Comparison of ENCODE assay signal across 9 mouse cellular contexts in genomic region chr10:4346489-4347135, GRCm38 (mm10). TPM values are rescaled to one million over a fixed set of nuclear protein-coding genes. Genes with fewer than 3 reads are reported as not detected.
DNase-seq lines count a peak whose midpoint lies in the region; ATAC-seq lines count a peak whose summit lies in the region.
"Had no signal": no experiment of that assay in that cellular context is flagged by ENCODE, and none has a peak within 500 bp of the region (broad histone marks: within the 10 kb centered on the region; RNA-seq: fewer than 3 reads in every experiment).

No protein-coding gene starts in this region.

- peak overlapping the region; percentile 80 for H3K27ac ChIP-seq in forebrain, embryonic 10.5 days
- H3K27ac ChIP-seq in heart, embryonic 15.5 days: no peak overlapping the region
- H3K27ac ChIP-seq in liver, embryonic 12.5 days: no peak overlapping the region
- H3K27ac ChIP-seq in stomach, embryonic 15.5 days: no peak overlapping the region
- H3K27ac ChIP-seq: macrophage had no signal

- peak overlapping the region; percentile 80 for H3K4me2 ChIP-seq in heart, embryonic 15.5 days
- H3K4me2 ChIP-seq in liver, embryonic 12.5 days: peak overlapping the region; percentile 69
- peak overlapping the region; percentile 69 for H3K4me2 ChIP-seq in stomach, embryonic 15.5 days

- WGBS in forebrain, embryonic 10.5 days: 6% methylated on average over 28 of the region's 28 CpGs
- WGBS in heart, embryonic 15.5 days: 7% methylated on average over 28 of the region's 28 CpGs
- 6% methylated on average over 28 of the region's 28 CpGs for WGBS in liver, embryonic 12.5 days (ENCODE audit: insufficient replicate concordance)
- 8% methylated on average over 28 of the region's 28 CpGs for WGBS in stomach, embryonic 15.5 days

- H3K4me3 ChIP-seq in forebrain, embryonic 10.5 days: peak overlapping the region; percentile 53
- peak overlapping the region; percentile 50 for H3K4me3 ChIP-seq in heart, embryonic 15.5 days
- peak overlapping the region; percentile 49 for H3K4me3 ChIP-seq in liver, embryonic 12.5 days
- peak overlapping the region; percentile 39 for H3K4me3 ChIP-seq in stomach, embryonic 15.5 days (replicated peaks)

- H3K9ac ChIP-seq in heart, embryonic 15.5 days: peak overlapping the region; percentile 66
- H3K9ac ChIP-seq in liver, embryonic 12.5 days: peak overlapping the region; percentile 60
- H3K9ac ChIP-seq in stomach, embryonic 15.5 days: no peak overlapping the region

- ATAC-seq in heart, embryonic 15.5 days (replicated peaks; ENCODE audit: insufficient number of reproducible peaks, insufficient read depth, low FRiP score, low read depth): peak; percentile 81
- ATAC-seq in liver, embryonic 12.5 days: peak; percentile 88
- ATAC-seq in stomach, embryonic 15.5 days (ENCODE audit: insufficient read depth, low FRiP score, low read depth): peak; percentile 87

- H3K36me3 ChIP-seq in forebrain, embryonic 10.5 days (replicated peaks): no peaks in the 10 kb centered on the region
- no peaks in the 10 kb centered on the region for H3K36me3 ChIP-seq in heart, embryonic 15.5 days
- no peaks in the 10 kb centered on the region for H3K36me3 ChIP-seq in liver, embryonic 12.5 days
- H3K36me3 ChIP-seq in stomach, embryonic 15.5 days: no peaks in the 10 kb centered on the region

- no peaks in the 10 kb centered on the region for H3K9me3 ChIP-seq in forebrain, embryonic 10.5 days
- no peaks in the 10 kb centered on the region for H3K9me3 ChIP-seq in heart, embryonic 15.5 days (replicated peaks)
- no peaks in the 10 kb centered on the region for H3K9me3 ChIP-seq in liver, embryonic 12.5 days (replicated peaks)
- no peaks in the 10 kb centered on the region for H3K9me3 ChIP-seq in stomach, embryonic 15.5 days

- H3K4me1 ChIP-seq in forebrain, embryonic 10.5 days: peaks cover 10% of the 10 kb centered on the region
- H3K4me1 ChIP-seq in heart, embryonic 15.5 days (replicated peaks): peaks cover 15% of the 10 kb centered on the region
- H3K4me1 ChIP-seq in liver, embryonic 12.5 days: peaks cover 9% of the 10 kb centered on the region
- peaks cover 9% of the 10 kb centered on the region; the same call in 1 of the 2 replicates for H3K4me1 ChIP-seq in stomach, embryonic 15.5 days

- DNase-seq in CD8-positive naive resting alpha-beta T cell, adult 2 months (ENCODE audit: low read depth in 2 of 2, low spot score in 2 of 2): peak; percentile 82 to 83
- DNase-seq in c-Kit-negative CD71-positive TER-119-positive erythroid progenitor cells, embryonic 14.5 days (ENCODE audit: low read depth, low spot score): peak; percentile 72
- DNase-seq in forebrain, embryonic 10.5 days (ENCODE audit: extremely low spot score, low spot score): peak; percentile 89
- DNase-seq in kidney, postnatal 14 days: peak; percentile 93
- DNase-seq in neural tube, embryonic 10.5 days (ENCODE audit: extremely low spot score, low spot score): peak; percentile 92

- no peaks in the 10 kb centered on the region for H3K27me3 ChIP-seq in forebrain, embryonic 10.5 days (ENCODE audit: poor library complexity, severe bottlenecking)
- no peaks in the 10 kb centered on the region for H3K27me3 ChIP-seq in heart, embryonic 15.5 days
- H3K27me3 ChIP-seq in liver, embryonic 12.5 days (replicated peaks): no peaks in the 10 kb centered on the region
- no peaks in the 10 kb centered on the region for H3K27me3 ChIP-seq in stomach, embryonic 15.5 days (replicated peaks)

RNA-seq across cellular contexts. Expression of gene Zbtb2, which starts 41.3 kb away (rescaled TPM):
- polyA plus RNA-seq in forebrain, embryonic 10.5 days (2016; fragmentation: Nextera tagmentation; extraction: Ambion mirVana): 19.7 and 21.6 TPM in 2 replicates
- polyA plus RNA-seq in heart, embryonic 15.5 days (2015; fragmentation: Nextera tagmentation; extraction: Ambion mirVana): 7.8 and 9.8 TPM in 2 replicates
- 7.4 and 7.5 TPM in 2 replicates for polyA plus RNA-seq in liver, embryonic 12.5 days (2016; fragmentation: Nextera tagmentation; extraction: Ambion mirVana)
- 10.5 and 12.3 TPM in 2 replicates for polyA plus RNA-seq in stomach, embryonic 15.5 days (2015; fragmentation: Nextera tagmentation; extraction: Ambion mirVana)
